Mouse (Mus musculus) myocyte (in vitro differentiated cells): ENCODE measurements at regions not wholly inside any gene's neighbourhood (a gene's known extent, or its start where the extent isn't known, plus 50 kb on each side); places are given as distances from the start of the nearest gene placed in this dataset.

Experiments
- POLR2A ChIP-seq: IDR thresholded peaks from one replicate; pipeline ENCODE4 v1.6.1; 2011; ENCODE audit warnings: low read depth, mild to moderate bottlenecking, control low read depth, moderate library complexity; ENCODE audit not compliant: insufficient read length
- USF1 ChIP-seq: IDR thresholded peaks from one replicate; pipeline ENCODE4 v1.6.1; 2011; ENCODE audit warnings: low read depth, mild to moderate bottlenecking, control low read depth, moderate library complexity

GRCm38 (mm10) chr12:73481705-73482104 lies 64.5 kb downstream of the Tmem30b start:
- TF ChIP-seq POLR2A (no peak), USF1 (no peak)
